Mouse (Mus musculus): ENCODE results near the gene Dnaaf3. TPM values are rescaled to one million over a fixed set of nuclear protein-coding genes. Genes with fewer than 3 reads are reported as not detected.
A peak's percentile ranks its signal among the peaks of the same experiment; 100 is the strongest.

The Dnaaf3 gene
- polyA plus RNA-seq, 1 experiment from 2014 or later, result 2.9 TPM

DNA sequence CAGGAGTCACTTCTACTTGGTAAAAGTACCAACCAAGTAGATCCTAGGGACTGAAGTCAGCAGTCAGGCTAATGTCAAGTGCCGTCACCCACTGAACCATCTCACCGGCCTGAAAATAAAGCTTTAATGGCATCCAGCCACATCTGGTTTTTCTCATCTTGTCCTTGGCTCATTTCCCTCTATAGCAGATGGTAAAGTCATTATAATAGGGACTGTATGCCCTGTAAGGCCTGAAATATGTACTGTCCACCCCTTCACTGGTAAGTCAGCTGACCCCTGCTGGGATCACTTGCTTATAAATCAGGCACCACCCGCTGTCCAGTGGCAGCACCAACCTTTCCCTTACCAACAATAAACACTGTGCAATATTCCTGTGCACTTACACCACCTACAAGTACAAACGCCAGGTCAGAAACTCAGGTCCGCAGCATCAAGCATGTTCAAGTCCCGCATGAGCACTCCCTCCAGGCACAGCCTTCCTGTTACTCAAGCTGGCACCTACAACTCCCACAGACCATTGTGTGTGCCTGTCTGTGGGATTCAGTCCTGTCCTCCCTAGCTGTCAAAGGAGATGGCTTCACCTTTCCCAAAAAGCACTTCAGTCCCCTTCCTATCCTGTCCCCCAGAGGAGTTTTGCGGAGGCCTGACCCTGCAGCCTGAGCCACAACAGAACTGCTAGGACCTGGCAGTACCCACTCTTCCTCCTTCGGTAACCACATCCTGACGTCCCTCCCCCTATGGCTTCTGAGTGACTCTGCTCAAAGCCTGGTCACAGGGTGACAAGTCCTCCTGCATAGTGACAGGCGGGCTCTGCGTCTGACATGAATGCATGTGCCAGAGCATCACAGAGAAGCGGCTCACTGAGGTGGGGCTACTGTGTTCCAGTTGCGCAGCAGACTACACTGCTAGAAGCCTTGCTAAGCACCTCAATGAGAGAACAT is 39.7 kb downstream of the Dnaaf3 start:
- WGBS, result 78% methylated on average over 13 of the region's 13 CpGs
- H3K4me3 ChIP-seq, result no peak overlapping the region
- no peaks in the 10 kb centered on the region for H3K9me3 ChIP-seq
- no peak overlapping the region for H3K9ac ChIP-seq
- no peak overlapping the region for H3K27ac ChIP-seq
- H3K4me2 ChIP-seq, result no peak overlapping the region
- H3K27me3 ChIP-seq, result no peaks in the 10 kb centered on the region
- ATAC-seq (ENCODE audit: borderline replicate concordance, extremely low read depth, low FRiP score, low TSS enrichment), result peak; percentile 45; the same call in 1 of the 2 replicates
- H3K4me1 ChIP-seq, result peaks cover 14% of the 10 kb centered on the region
- H3K36me3 ChIP-seq, result peaks cover 50% of the 10 kb centered on the region

DNA sequence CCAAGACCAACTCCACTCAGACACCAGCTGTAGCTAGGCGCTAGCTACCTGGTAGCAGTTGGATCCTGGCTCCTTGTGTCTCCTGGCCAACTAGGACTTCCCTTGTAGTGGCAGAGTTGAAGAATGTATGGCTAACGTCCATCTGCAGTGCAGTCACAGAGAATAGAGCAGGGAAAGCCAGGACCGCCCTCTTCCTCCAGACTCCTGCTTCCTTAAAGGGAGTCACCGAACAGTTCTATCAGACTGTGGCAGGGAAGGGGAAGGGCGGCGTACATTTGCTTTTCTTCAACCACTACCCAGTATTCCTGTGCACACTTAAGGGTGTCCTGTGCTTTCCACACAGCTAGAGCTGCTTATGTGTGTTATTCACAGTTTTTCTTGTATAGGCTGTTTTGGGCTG is 40.9 kb downstream of the Dnaaf3 start:
- Histone ChIP-seq H3K9ac (no peak overlapping the region), H3K27ac (0 out of 2 replicates have a peak overlapping the region, but pooled peaks have one; percentile 15), H3K4me1 (peaks cover 14% of the 10 kb centered on the region), H3K27me3 (no peaks in the 10 kb centered on the region), H3K36me3 (peaks cover 48% of the 10 kb centered on the region), H3K9me3 (no peaks in the 10 kb centered on the region), H3K4me2 (no peak overlapping the region), H3K4me3 (no peak overlapping the region)
- no peak for ATAC-seq (ENCODE audit: borderline replicate concordance, extremely low read depth, low FRiP score, low TSS enrichment)
- WGBS, result 69% methylated on average over 6 of the region's 6 CpGs

- Histone ChIP-seq H3K4me3 (no peak overlapping the region), H3K36me3 (peaks cover 47% of the 10 kb centered on the region), H3K9ac (no peak overlapping the region), H3K9me3 (no peaks in the 10 kb centered on the region), H3K27me3 (no peaks in the 10 kb centered on the region), H3K27ac (no peak overlapping the region), H3K4me2 (no peak overlapping the region), H3K4me1 (peaks cover 24% of the 10 kb centered on the region)
- ATAC-seq (ENCODE audit: borderline replicate concordance, extremely low read depth, low FRiP score, low TSS enrichment), result no peak
- WGBS, result 81% methylated on average over 12 of the region's 12 CpGs
These were observed 50.0 kb downstream of the Dnaaf3 start for GRCm38 (mm10) chr7:4482281-4482680.

DNA sequence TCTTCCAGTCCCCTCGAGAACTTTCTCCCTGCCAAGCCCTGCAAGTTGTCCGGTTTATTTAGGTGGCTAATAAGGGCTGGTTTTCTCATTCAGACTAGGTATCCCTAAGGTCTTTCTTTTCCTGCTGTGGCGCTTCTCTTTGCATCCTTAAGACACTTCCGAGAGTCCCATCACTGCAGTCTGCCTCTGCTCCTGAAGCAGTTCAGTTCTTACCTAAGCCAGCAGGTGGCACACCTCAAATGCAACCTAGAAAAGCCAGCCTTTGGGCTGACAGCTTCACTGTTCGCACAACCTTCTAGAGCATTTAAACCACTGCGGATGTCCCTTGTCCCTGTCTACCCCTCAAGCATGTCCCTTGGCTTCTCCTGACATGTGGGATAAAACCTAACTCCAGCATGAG is 52.6 kb downstream of the Dnaaf3 start:
- Histone ChIP-seq H3K4me3 (no peak overlapping the region), H3K36me3 (peaks cover 34% of the 10 kb centered on the region), H3K27me3 (peaks cover 4% of the 10 kb centered on the region; the same call in 1 of the 2 replicates), H3K27ac (0 out of 2 replicates have a peak overlapping the region, but pooled peaks have one; percentile 97), H3K4me1 (peaks cover 25% of the 10 kb centered on the region), H3K4me2 (peak overlapping the region; percentile 88; the same call in 1 of the 2 replicates), H3K9ac (no peak overlapping the region), H3K9me3 (no peaks in the 10 kb centered on the region)
- 28% methylated on average over 6 of the region's 6 CpGs for WGBS
- ATAC-seq (ENCODE audit: borderline replicate concordance, extremely low read depth, low FRiP score, low TSS enrichment), result no peak

DNA sequence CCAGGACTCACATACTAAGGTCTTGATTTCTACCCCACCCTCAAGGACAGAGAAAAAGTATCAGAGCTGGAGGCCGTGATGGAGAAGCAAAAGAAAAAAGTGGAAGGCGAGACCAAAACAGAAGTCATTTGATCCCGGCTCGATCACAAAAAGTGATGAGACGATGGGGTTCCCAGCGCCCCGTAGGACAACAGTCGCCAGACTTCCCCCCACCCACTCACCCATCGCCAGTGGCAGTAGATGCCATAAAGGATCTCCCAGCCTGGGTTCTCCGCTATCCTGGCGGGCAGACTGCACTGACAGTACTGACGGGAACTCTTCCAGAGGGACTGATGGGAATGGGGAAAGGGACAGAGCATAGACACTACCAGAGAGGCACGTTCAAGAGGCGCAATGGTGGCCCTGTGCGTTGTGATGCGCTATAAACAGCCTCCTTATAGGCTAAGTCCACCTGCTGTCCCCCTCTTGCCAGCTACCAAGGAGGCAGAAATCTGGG is 53.4 kb downstream of the Dnaaf3 start:
- peak overlapping the region; percentile 97 for H3K27ac ChIP-seq
- H3K4me1 ChIP-seq, result peaks cover 25% of the 10 kb centered on the region
- no peaks in the 10 kb centered on the region for H3K9me3 ChIP-seq
- ATAC-seq (ENCODE audit: borderline replicate concordance, extremely low read depth, low FRiP score, low TSS enrichment), result peak; percentile 11; the same call in 1 of the 2 replicates
- H3K4me3 ChIP-seq, result peak overlapping the region; percentile 50
- H3K27me3 ChIP-seq, result peaks cover 7% of the 10 kb centered on the region
- WGBS, result 5% methylated on average over 16 of the region's 16 CpGs
- H3K4me2 ChIP-seq, result peak overlapping the region; percentile 88
- peak overlapping the region; percentile 46 for H3K9ac ChIP-seq
- peaks cover 26% of the 10 kb centered on the region for H3K36me3 ChIP-seq

DNA sequence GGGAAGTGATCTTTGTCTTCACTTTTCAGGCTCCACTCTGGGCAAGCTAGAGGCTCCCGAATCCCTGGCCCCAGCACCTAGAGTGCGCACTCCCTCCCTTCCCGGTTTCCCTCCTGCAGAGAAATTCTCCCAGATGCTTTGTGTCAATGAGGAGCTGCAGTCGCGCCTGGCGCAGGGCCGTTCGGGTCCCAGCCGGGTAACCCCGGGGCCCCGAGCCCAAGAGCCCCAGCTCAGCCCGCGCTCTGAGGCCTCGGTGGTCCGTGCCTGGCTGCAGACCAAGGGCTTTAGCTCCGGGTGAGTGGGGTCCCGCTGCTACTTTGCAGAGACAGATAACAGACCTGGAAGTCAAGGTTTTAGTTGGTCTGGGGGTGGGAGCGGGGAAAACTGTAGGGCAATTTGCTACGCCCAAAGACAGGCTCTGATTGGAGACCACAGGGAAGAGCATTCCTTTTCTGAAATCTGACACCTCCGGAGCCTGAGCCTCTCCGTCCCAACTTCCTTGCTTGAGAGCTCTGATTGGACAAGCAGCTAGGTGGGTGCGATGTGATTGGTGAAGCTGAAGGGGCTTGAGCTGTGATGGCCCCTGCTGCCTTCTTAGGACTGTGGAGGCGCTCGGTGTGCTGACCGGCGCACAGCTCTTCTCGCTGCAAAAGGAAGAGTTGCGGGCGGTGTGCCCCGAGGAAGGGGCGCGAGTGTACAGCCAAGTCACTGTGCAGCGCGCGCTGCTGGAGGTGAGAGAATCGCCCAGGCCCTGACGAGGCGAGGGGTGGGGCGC is 54.0 kb downstream of the Dnaaf3 start:
- Histone ChIP-seq H3K9ac (peak overlapping the region; percentile 48), H3K4me1 (peaks cover 25% of the 10 kb centered on the region), H3K27ac (peak overlapping the region; percentile 97), H3K27me3 (peaks cover 13% of the 10 kb centered on the region), H3K4me3 (peak overlapping the region; percentile 50), H3K4me2 (peak overlapping the region; percentile 88), H3K9me3 (no peaks in the 10 kb centered on the region), H3K36me3 (peaks cover 20% of the 10 kb centered on the region)
- WGBS, result under 1% methylated on average over 39 of the region's 39 CpGs
- ATAC-seq (ENCODE audit: borderline replicate concordance, extremely low read depth, low FRiP score, low TSS enrichment), result peak; percentile 95

DNA sequence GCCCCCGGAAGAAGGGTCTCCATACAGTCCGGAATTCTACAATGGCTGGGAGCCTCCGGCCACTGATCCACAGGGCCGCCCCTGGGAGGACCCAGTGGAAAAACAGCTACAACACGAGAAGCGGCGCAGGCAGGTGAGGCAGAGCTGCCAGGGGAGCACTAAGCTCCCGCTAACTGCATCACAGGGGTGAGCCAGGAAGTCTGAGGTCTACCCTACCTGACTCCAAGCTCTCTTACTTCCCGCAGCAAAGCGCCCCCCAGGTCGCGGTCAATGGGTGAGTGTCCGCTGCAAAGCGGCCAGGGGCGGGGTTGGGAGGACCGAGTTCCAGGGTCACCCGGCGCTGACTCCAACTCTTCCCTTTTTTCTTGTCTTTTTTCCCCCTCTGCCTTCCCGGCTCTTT is 58.3 kb downstream of the Dnaaf3 start:
- no peak overlapping the region for H3K9ac ChIP-seq
- H3K36me3 ChIP-seq, result 0 out of 2 replicates have a peak, but pooled peaks cover 10% of the 10 kb centered on the region
- 12% methylated on average over 19 of the region's 19 CpGs for whole genome bisulfite sequencing
- H3K4me3 ChIP-seq, result no peak overlapping the region
- ATAC-seq (ENCODE audit: borderline replicate concordance, extremely low read depth, low FRiP score, low TSS enrichment), result no peak
- peaks cover 32% of the 10 kb centered on the region for H3K27me3 ChIP-seq
- peaks cover 28% of the 10 kb centered on the region for H3K4me1 ChIP-seq
- no peaks in the 10 kb centered on the region for H3K9me3 ChIP-seq
- no peak overlapping the region for H3K4me2 ChIP-seq
- no peak overlapping the region for H3K27ac ChIP-seq

Small RNAs within 50 kb of the gene (microRNA-seq; reads per million reads assigned to microRNA genes)
- not detected for gene Gm23577

Other genes with a start within 250 kb of the Dnaaf3 start
- 0.14 TPM in 1 of 2 replicates, not detected in the other for gene Ncr1, start 194.7 kb downstream of the Dnaaf3 start, polyA plus RNA-seq (2015; fragmentation: Nextera tagmentation; extraction: Ambion mirVana)
- gene Gp6, start 134.7 kb downstream of the Dnaaf3 start, polyA plus RNA-seq (2015; fragmentation: Nextera tagmentation; extraction: Ambion mirVana), result 0.78 and 0.80 TPM in 2 replicates
- 20.9 and 22.1 TPM in 2 replicates for gene Rdh13, start 86.8 kb downstream of the Dnaaf3 start, polyA plus RNA-seq (2015; fragmentation: Nextera tagmentation; extraction: Ambion mirVana)
- gene Eps8l1, start 71.8 kb downstream of the Dnaaf3 start, polyA plus RNA-seq (2015; fragmentation: Nextera tagmentation; extraction: Ambion mirVana), result 14.1 and 15.5 TPM in 2 replicates
- gene Ppp1r12c, start 30.8 kb downstream of the Dnaaf3 start, polyA plus RNA-seq (2015; fragmentation: Nextera tagmentation; extraction: Ambion mirVana), result 41.6 and 49.0 TPM in 2 replicates
- 13.4 and 23.1 TPM in 2 replicates for gene Tnnt1, start 16.1 kb downstream of the Dnaaf3 start, polyA plus RNA-seq (2015; fragmentation: Nextera tagmentation; extraction: Ambion mirVana)
- gene Tnni3, start 8.2 kb downstream of the Dnaaf3 start, polyA plus RNA-seq (2015; fragmentation: Nextera tagmentation; extraction: Ambion mirVana), result 79.8 and 114 TPM in 2 replicates
- gene Syt5, start 15.1 kb upstream of the Dnaaf3 start, polyA plus RNA-seq (2015; fragmentation: Nextera tagmentation; extraction: Ambion mirVana), result 4.8 and 5.7 TPM in 2 replicates
- not detected in 2 replicates for gene Ptprh, start 71.6 kb upstream of the Dnaaf3 start, polyA plus RNA-seq (2015; fragmentation: Nextera tagmentation; extraction: Ambion mirVana)
- gene Tmem86b, start 99.0 kb upstream of the Dnaaf3 start, polyA plus RNA-seq (2015; fragmentation: Nextera tagmentation; extraction: Ambion mirVana), result 0.76 and 1.00 TPM in 2 replicates
- gene Ppp6r1, start 126.6 kb upstream of the Dnaaf3 start, polyA plus RNA-seq (2015; fragmentation: Nextera tagmentation; extraction: Ambion mirVana), result 9.0 and 9.2 TPM in 2 replicates
- gene Hspbp1, start 152.6 kb upstream of the Dnaaf3 start, polyA plus RNA-seq (2015; fragmentation: Nextera tagmentation; extraction: Ambion mirVana), result 99.4 and 99.6 TPM in 2 replicates
- 0.87 and 1.1 TPM in 2 replicates for gene Brsk1, start 158.2 kb upstream of the Dnaaf3 start, polyA plus RNA-seq (2015; fragmentation: Nextera tagmentation; extraction: Ambion mirVana)
- 0.07 and 0.10 TPM in 2 replicates for gene Tmem150b, start 192.8 kb upstream of the Dnaaf3 start, polyA plus RNA-seq (2015; fragmentation: Nextera tagmentation; extraction: Ambion mirVana)
- 53.9 and 60.3 TPM in 2 replicates for gene Kmt5c, start 207.7 kb upstream of the Dnaaf3 start, polyA plus RNA-seq (2015; fragmentation: Nextera tagmentation; extraction: Ambion mirVana)
- 62.9 and 64.1 TPM in 2 replicates for gene Cox6b2, start 220.6 kb upstream of the Dnaaf3 start, polyA plus RNA-seq (2015; fragmentation: Nextera tagmentation; extraction: Ambion mirVana)
- not detected in 2 replicates for gene Fam71e2, start 238.8 kb upstream of the Dnaaf3 start, polyA plus RNA-seq (2015; fragmentation: Nextera tagmentation; extraction: Ambion mirVana)

Measured in lung, embryonic 15.5 days (tissue).